Mouse (Mus musculus) skeletal muscle tissue, adult 2 months (tissue): Measurements from ENCODE around the gene Tenm4.

Experiments
- DNase-seq: peaks from one replicate; pipeline ENCODE4 v3.0.0-alpha.2; 2012; ENCODE audit warnings: low read depth, low spot score

Gene Tenm4

GRCm38 (mm10) chr7:96769784-96770183 lies 598.7 kb downstream of the Tenm4 start:
- DNase-seq: no peak

GRCm38 (mm10) chr7:96772966-96773365 lies 601.9 kb downstream of the Tenm4 start:
- DNase-seq: no peak

- no peak for DNase-seq
These were observed 602.7 kb downstream of the Tenm4 start for GRCm38 (mm10) chr7:96773585-96774225.

GRCm38 (mm10) chr7:96775080-96775486 lies 604.0 kb downstream of the Tenm4 start:
- DNase-seq: no peak

GRCm38 (mm10) chr7:96777938-96778600 lies 607.0 kb downstream of the Tenm4 start:
- no peak for DNase-seq

GRCm38 (mm10) chr7:96778601-96778969 lies 607.5 kb downstream of the Tenm4 start:
- no peak for DNase-seq

- DNase-seq: no peak
These were observed 609.5 kb downstream of the Tenm4 start for GRCm38 (mm10) chr7:96780556-96780955.

- DNase-seq: no peak
These were observed 610.0 kb downstream of the Tenm4 start for GRCm38 (mm10) chr7:96781068-96781467.

- DNase-seq: no peak
These were observed 611.6 kb downstream of the Tenm4 start for GRCm38 (mm10) chr7:96782686-96783085.

- DNase-seq: no peak
These were observed 614.8 kb downstream of the Tenm4 start for GRCm38 (mm10) chr7:96785808-96786207.

- no peak for DNase-seq
These were observed 615.4 kb downstream of the Tenm4 start for GRCm38 (mm10) chr7:96786262-96787044.

GRCm38 (mm10) chr7:96788135-96788534 lies 617.1 kb downstream of the Tenm4 start:
- DNase-seq: no peak

GRCm38 (mm10) chr7:96790326-96790725 lies 619.3 kb downstream of the Tenm4 start:
- DNase-seq: no peak

GRCm38 (mm10) chr7:96792456-96793229 lies 621.6 kb downstream of the Tenm4 start:
- DNase-seq: no peak

GRCm38 (mm10) chr7:96796033-96796741 lies 625.1 kb downstream of the Tenm4 start:
- no peak for DNase-seq

GRCm38 (mm10) chr7:96796788-96797485 lies 625.9 kb downstream of the Tenm4 start:
- DNase-seq: no peak

GRCm38 (mm10) chr7:96797716-96798332 lies 626.8 kb downstream of the Tenm4 start:
- DNase-seq: no peak

GRCm38 (mm10) chr7:96799816-96800215 lies 628.8 kb downstream of the Tenm4 start:
- DNase-seq: no peak

GRCm38 (mm10) chr7:96801368-96801767 lies 630.3 kb downstream of the Tenm4 start:
- DNase-seq: no peak

GRCm38 (mm10) chr7:96802216-96802615 lies 631.2 kb downstream of the Tenm4 start:
- no peak for DNase-seq
